Mouse (Mus musculus): ENCODE measurements at regions not wholly inside any gene's neighbourhood (a gene's known extent, or its start where the extent isn't known, plus 50 kb on each side); places are given as distances from the start of the nearest gene placed in this dataset.

GRCm38 (mm10) chr10:70738686-70739085 lies 82.9 kb upstream of the Phyhipl start:
- H3ac ChIP-seq (ENCODE audit: control insufficient read depth, insufficient read length), result no peak overlapping the region
- H3K27me3 ChIP-seq (ENCODE audit: control insufficient read depth, insufficient read depth, insufficient read length), result no peaks in the 10 kb centered on the region
- no peak overlapping the region for H3K4me3 ChIP-seq
- no peaks in the 10 kb centered on the region for H3K36me3 ChIP-seq (ENCODE audit: control insufficient read depth, insufficient read depth)
- H3K79me2 ChIP-seq (ENCODE audit: control insufficient read depth, insufficient read depth), result no peaks in the 10 kb centered on the region
- no peak for TF ChIP-seq MYOD1 (IDR thresholded peaks at IDR 0.05; ENCODE audit: control insufficient read depth in 1 of 3, insufficient read length in 2 of 3, low read depth in 2 of 3)
- no peak for TF ChIP-seq REST (IDR thresholded peaks at IDR 0.05; ENCODE audit: insufficient read depth, insufficient read length)
- TF ChIP-seq POLR2A (IDR thresholded peaks at IDR 0.05; ENCODE audit: insufficient read length, low read depth), result no peak
- no peak for TF ChIP-seq TCF3 (IDR thresholded peaks at IDR 0.05; ENCODE audit: insufficient read length, low read depth)
- TF ChIP-seq POLR2AphosphoS2 (IDR thresholded peaks at IDR 0.05; ENCODE audit: insufficient read length, low read depth), result no peak
- TF ChIP-seq E2F4 (IDR thresholded peaks at IDR 0.05; ENCODE audit: insufficient read depth), result no peak
- TF ChIP-seq USF1 (IDR thresholded peaks at IDR 0.05; ENCODE audit: low read depth), result no peak
- no peak for TF ChIP-seq MAX (IDR thresholded peaks at IDR 0.05; ENCODE audit: low read depth)
- TF ChIP-seq CEBPB (IDR thresholded peaks at IDR 0.05; ENCODE audit: insufficient read depth, poor library complexity, severe bottlenecking), result no peak
- TF ChIP-seq TCF12 (IDR thresholded peaks at IDR 0.05; ENCODE audit: insufficient read depth, poor library complexity, severe bottlenecking), result no peak
- H3K4me2 ChIP-seq (ENCODE audit: low read depth), result no peak overlapping the region

GRCm38 (mm10) chr10:70733956-70734355 lies 78.2 kb upstream of the Phyhipl start:
- Histone ChIP-seq H3K4me3 (no peak overlapping the region), H3K4me2 (ENCODE audit: low read depth) (no peak overlapping the region), H3K79me2 (ENCODE audit: control insufficient read depth, insufficient read depth) (no peaks in the 10 kb centered on the region), H3ac (ENCODE audit: control insufficient read depth, insufficient read length) (no peak overlapping the region), H3K36me3 (ENCODE audit: control insufficient read depth, insufficient read depth) (no peaks in the 10 kb centered on the region), H3K27me3 (ENCODE audit: control insufficient read depth, insufficient read depth, insufficient read length) (no peaks in the 10 kb centered on the region)
- no peak for TF ChIP-seq MYOG (IDR thresholded peaks at IDR 0.05; ENCODE audit: control insufficient read depth in 1 of 3, insufficient read depth in 1 of 3, insufficient read length in 2 of 3, low read depth in 2 of 3)
- TF ChIP-seq TCF3 (IDR thresholded peaks at IDR 0.05; ENCODE audit: insufficient read length, low read depth), result no peak

- H3K27me3 ChIP-seq (ENCODE audit: control insufficient read depth, insufficient read depth, insufficient read length), result no peaks in the 10 kb centered on the region
- H3K4me3 ChIP-seq, result no peak overlapping the region
- TF ChIP-seq MYOG (IDR thresholded peaks at IDR 0.05; ENCODE audit: control insufficient read depth in 1 of 3, insufficient read depth in 1 of 3, insufficient read length in 2 of 3, low read depth in 2 of 3) (no peak), USF1 (IDR thresholded peaks at IDR 0.05; ENCODE audit: low read depth) (no peak), MYOD1 (IDR thresholded peaks at IDR 0.05; ENCODE audit: control insufficient read depth in 1 of 3, insufficient read length in 2 of 3, low read depth in 2 of 3) (no peak), TCF12 (IDR thresholded peaks at IDR 0.05; ENCODE audit: insufficient read depth, poor library complexity, severe bottlenecking) (no peak), TCF3 (IDR thresholded peaks at IDR 0.05; ENCODE audit: insufficient read length, low read depth) (no peak), CEBPB (IDR thresholded peaks at IDR 0.05; ENCODE audit: insufficient read depth, poor library complexity, severe bottlenecking) (no peak), REST (IDR thresholded peaks at IDR 0.05; ENCODE audit: insufficient read depth, insufficient read length) (no peak), E2F4 (IDR thresholded peaks at IDR 0.05; ENCODE audit: insufficient read depth) (no peak), MAX (IDR thresholded peaks at IDR 0.05; ENCODE audit: low read depth) (no peak)
- no peak overlapping the region for H3ac ChIP-seq (ENCODE audit: control insufficient read depth, insufficient read length)
- no peaks in the 10 kb centered on the region for H3K79me2 ChIP-seq (ENCODE audit: control insufficient read depth, insufficient read depth)
- no peaks in the 10 kb centered on the region for H3K36me3 ChIP-seq (ENCODE audit: control insufficient read depth, insufficient read depth)
- no peak overlapping the region for H3K4me2 ChIP-seq (ENCODE audit: low read depth)
Measured at GRCm38 (mm10) chr10:70733478-70733877, 77.7 kb upstream of the Phyhipl start.

GRCm38 (mm10) chr10:70725091-70725490 lies 69.3 kb upstream of the Phyhipl start:
- H3K36me3 ChIP-seq (ENCODE audit: control insufficient read depth, insufficient read depth), result no peaks in the 10 kb centered on the region
- no peak overlapping the region for H3K4me3 ChIP-seq
- no peaks in the 10 kb centered on the region for H3K27me3 ChIP-seq (ENCODE audit: control insufficient read depth, insufficient read depth, insufficient read length)
- no peak overlapping the region for H3K4me2 ChIP-seq (ENCODE audit: low read depth)
- H3ac ChIP-seq (ENCODE audit: control insufficient read depth, insufficient read length), result no peak overlapping the region
- TF ChIP-seq REST (IDR thresholded peaks at IDR 0.05; ENCODE audit: insufficient read depth, insufficient read length) (no peak), CEBPB (IDR thresholded peaks at IDR 0.05; ENCODE audit: insufficient read depth, poor library complexity, severe bottlenecking) (no peak), MAX (IDR thresholded peaks at IDR 0.05; ENCODE audit: low read depth) (no peak), SRF (IDR thresholded peaks at IDR 0.05; ENCODE audit: control insufficient read depth, insufficient read length, low read depth) (no peak), MYOD1 (IDR thresholded peaks at IDR 0.05; ENCODE audit: control insufficient read depth in 1 of 3, insufficient read length in 2 of 3, low read depth in 2 of 3) (no peak), MYOG (IDR thresholded peaks at IDR 0.05; ENCODE audit: control insufficient read depth in 1 of 3, insufficient read depth in 1 of 3, insufficient read length in 2 of 3, low read depth in 2 of 3) (no peak), POLR2A (IDR thresholded peaks at IDR 0.05; ENCODE audit: insufficient read length, low read depth) (no peak), TCF12 (IDR thresholded peaks at IDR 0.05; ENCODE audit: insufficient read depth, poor library complexity, severe bottlenecking) (no peak), TCF3 (IDR thresholded peaks at IDR 0.05; ENCODE audit: insufficient read length, low read depth) (no peak), E2F4 (IDR thresholded peaks at IDR 0.05; ENCODE audit: insufficient read depth) (no peak), POLR2AphosphoS2 (IDR thresholded peaks at IDR 0.05; ENCODE audit: insufficient read length, low read depth) (no peak), USF1 (IDR thresholded peaks at IDR 0.05; ENCODE audit: low read depth) (no peak)
- no peaks in the 10 kb centered on the region for H3K79me2 ChIP-seq (ENCODE audit: control insufficient read depth, insufficient read depth)

GRCm38 (mm10) chr10:70722783-70723182 lies 67.0 kb upstream of the Phyhipl start:
- H3K36me3 ChIP-seq (ENCODE audit: control insufficient read depth, insufficient read depth), result no peaks in the 10 kb centered on the region
- no peak overlapping the region for H3ac ChIP-seq (ENCODE audit: control insufficient read depth, insufficient read length)
- H3K27me3 ChIP-seq (ENCODE audit: control insufficient read depth, insufficient read depth, insufficient read length), result no peaks in the 10 kb centered on the region
- H3K79me2 ChIP-seq (ENCODE audit: control insufficient read depth, insufficient read depth), result no peaks in the 10 kb centered on the region
- H3K4me3 ChIP-seq, result no peak overlapping the region
- TF ChIP-seq POLR2AphosphoS2 (IDR thresholded peaks at IDR 0.05; ENCODE audit: insufficient read length, low read depth), result no peak
- no peak for TF ChIP-seq TCF12 (IDR thresholded peaks at IDR 0.05; ENCODE audit: insufficient read depth, poor library complexity, severe bottlenecking)
- TF ChIP-seq POLR2A (IDR thresholded peaks at IDR 0.05; ENCODE audit: insufficient read length, low read depth), result no peak
- no peak for TF ChIP-seq MYOG (IDR thresholded peaks at IDR 0.05; ENCODE audit: control insufficient read depth in 1 of 3, insufficient read depth in 1 of 3, insufficient read length in 2 of 3, low read depth in 2 of 3)
- TF ChIP-seq REST (IDR thresholded peaks at IDR 0.05; ENCODE audit: insufficient read depth, insufficient read length), result no peak
- no peak for TF ChIP-seq MAX (IDR thresholded peaks at IDR 0.05; ENCODE audit: low read depth)
- no peak for TF ChIP-seq USF1 (IDR thresholded peaks at IDR 0.05; ENCODE audit: low read depth)
- no peak for TF ChIP-seq MYOD1 (IDR thresholded peaks at IDR 0.05; ENCODE audit: control insufficient read depth in 1 of 3, insufficient read length in 2 of 3, low read depth in 2 of 3)
- no peak for TF ChIP-seq TCF3 (IDR thresholded peaks at IDR 0.05; ENCODE audit: insufficient read length, low read depth)
- TF ChIP-seq E2F4 (IDR thresholded peaks at IDR 0.05; ENCODE audit: insufficient read depth), result no peak
- no peak for TF ChIP-seq SRF (IDR thresholded peaks at IDR 0.05; ENCODE audit: control insufficient read depth, insufficient read length, low read depth)
- no peak overlapping the region for H3K4me2 ChIP-seq (ENCODE audit: low read depth)
